Mouse (Mus musculus) stomach, embryonic 16.5 days (tissue): ENCODE results near the gene Atp1b4. TPM values are rescaled to one million over a fixed set of nuclear protein-coding genes. Genes with fewer than 3 reads are reported as not detected.
"Not testable (repeated sequence)": the region's sequence is repeated elsewhere in the genome, so short reads cannot be mapped to it uniquely, and the experiment has no call there.

Source experiments
- ATAC-seq: fragments of 200-750 bp; cut with Nextera tagmentation; 2 replicates; pipeline ENCODE4 v1.8.0; 2017; ENCODE audit warnings: moderate number of reproducible peaks, moderate TSS enrichment; ENCODE audit not compliant: insufficient read depth, low FRiP score
- H3K27ac ChIP-seq: fragments of 300-500 bp; sonication (generic); 2 replicates; pipeline ENCODE4 v1.5.1; 2014; ENCODE audit warnings: low read length
- H3K27me3 ChIP-seq: fragments of 300-500 bp; sonication (generic); 2 replicates; pipeline ENCODE4 v1.6.1; 2014; ENCODE audit warnings: low read length, control low read depth, mixed read lengths; ENCODE audit not compliant: control insufficient read depth, insufficient read depth
- H3K36me3 ChIP-seq: fragments of 300-500 bp; sonication (generic); 2 replicates; pipeline ENCODE4 v1.6.1; 2014; ENCODE audit warnings: low read length; ENCODE audit not compliant: control insufficient read depth, insufficient read depth
- H3K4me1 ChIP-seq: fragments of 300-500 bp; sonication (generic); 2 replicates; pipeline ENCODE4 v1.6.1; 2014; ENCODE audit warnings: low read length, control low read depth, mixed read lengths; ENCODE audit not compliant: control insufficient read depth, insufficient read depth
- H3K4me2 ChIP-seq: fragments of 300-500 bp; sonication (generic); 2 replicates; pipeline ENCODE4 v1.6.1; 2014; ENCODE audit warnings: low read depth, low read length, mixed read lengths
- H3K4me3 ChIP-seq: fragments of 300-500 bp; sonication (generic); replicated peaks from 2 replicates; pipeline ENCODE4 v1.5.1; 2014; ENCODE audit warnings: mild to moderate bottlenecking, low read length
- H3K9ac ChIP-seq: fragments of 300-500 bp; sonication (generic); 2 replicates; pipeline ENCODE4 v1.6.1; 2014; ENCODE audit warnings: low read length
- H3K9me3 ChIP-seq: fragments of 300-500 bp; sonication (generic); replicated peaks from 2 replicates; pipeline ENCODE4 v1.6.1; 2016; ENCODE audit warnings: low read length, control low read depth; ENCODE audit not compliant: control insufficient read depth
- WGBS: fragments of 180-500 bp; shearing (Covaris S2); extraction: QIAGEN DNeasy Blood & Tissue Kit; methylation state at CpG from one replicate; pipeline ENCODE4 v1.1.7; 2014; 5-methylcytosine and 5-hydroxymethylcytosine counted together
- polyA plus RNA-seq: library from polyadenylated mRNA; unstranded; fragments of >200 nt; fragmentation: Nextera tagmentation; extraction: Ambion mirVana; gene quantifications from 2 replicates; pipeline ENCODE4 v1.2.1, GENCODE M21; 2015

The Atp1b4 gene
- polyA plus RNA-seq, 1 experiment from 2014 or later = 15.4 TPM

- not testable (repeated sequence) for H3K4me3 ChIP-seq, H3K4me1 ChIP-seq, H3K9me3 ChIP-seq, H3K36me3 ChIP-seq, H3K9ac ChIP-seq, H3K4me2 ChIP-seq, H3K27me3 ChIP-seq, ATAC-seq, H3K27ac ChIP-seq
- WGBS = 59% methylated on average over 1 of the region's 1 CpGs
Measured at GRCm38 (mm10) chrX:38364621-38365020, 48.6 kb downstream of the Atp1b4 start.

GRCm38 (mm10) chrX:38373169-38373568 lies 57.2 kb downstream of the Atp1b4 start:
- H3K4me3 ChIP-seq, H3K4me2 ChIP-seq, H3K4me1 ChIP-seq, H3K27ac ChIP-seq, H3K9me3 ChIP-seq, H3K9ac ChIP-seq, ATAC-seq, H3K27me3 ChIP-seq, H3K36me3 ChIP-seq: not testable (repeated sequence)
- 73% methylated on average over 1 of the region's 1 CpGs for WGBS

Other genes starting within 250 kb of the Atp1b4 start
- gene Rhox10, start 249.7 kb upstream of the Atp1b4 start, polyA plus RNA-seq = not detected in 2 replicates
- gene Rhox11, start 231.0 kb upstream of the Atp1b4 start, polyA plus RNA-seq = not detected in 2 replicates
- gene Rhox12, start 205.3 kb upstream of the Atp1b4 start, polyA plus RNA-seq = not detected in 2 replicates
- not detected in 2 replicates for gene Rhox13, start 195.0 kb upstream of the Atp1b4 start, polyA plus RNA-seq
- 2.8 and 2.9 TPM in 2 replicates for gene Zbtb33, start 126.4 kb upstream of the Atp1b4 start, polyA plus RNA-seq
- 37.9 and 38.6 TPM in 2 replicates for gene Tmem255a, start 63.7 kb upstream of the Atp1b4 start, polyA plus RNA-seq
- 182 and 184 TPM in 2 replicates for gene Lamp2, start 140.3 kb downstream of the Atp1b4 start, polyA plus RNA-seq